Mouse (Mus musculus): ENCODE measurements around the gene Rnf144b. TPM values are rescaled to one million over a fixed set of nuclear protein-coding genes. Genes with fewer than 3 reads are reported as not detected.

Rnf144b gene
- total RNA-seq, 2 experiments from 2014 or later: 14.8 to 20.8 TPM

DNA sequence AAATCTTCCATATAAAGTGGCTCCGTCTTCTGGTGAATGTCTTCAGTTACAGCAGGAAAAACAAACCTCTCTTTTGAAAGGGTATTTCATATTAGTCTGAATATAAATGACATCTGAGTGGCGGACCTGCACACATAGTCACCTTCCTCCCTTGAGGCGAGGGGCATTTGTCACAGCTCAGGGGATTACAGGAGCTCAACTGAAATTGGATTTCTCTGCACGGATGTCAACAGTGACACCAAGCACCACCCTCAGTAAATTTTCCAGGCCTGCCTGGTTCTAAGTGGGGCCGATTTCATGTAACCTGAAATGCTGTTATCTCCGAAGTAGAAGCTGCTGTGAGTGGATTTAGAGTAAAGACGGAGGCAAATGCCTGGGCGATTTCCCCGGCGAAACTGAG, 124.0 kb downstream of the Rnf144b start:
- no peak for DNase-seq (ENCODE audit: low spot score)
- intact Hi-C loops (cut with DNase I): no loop called here

DNA sequence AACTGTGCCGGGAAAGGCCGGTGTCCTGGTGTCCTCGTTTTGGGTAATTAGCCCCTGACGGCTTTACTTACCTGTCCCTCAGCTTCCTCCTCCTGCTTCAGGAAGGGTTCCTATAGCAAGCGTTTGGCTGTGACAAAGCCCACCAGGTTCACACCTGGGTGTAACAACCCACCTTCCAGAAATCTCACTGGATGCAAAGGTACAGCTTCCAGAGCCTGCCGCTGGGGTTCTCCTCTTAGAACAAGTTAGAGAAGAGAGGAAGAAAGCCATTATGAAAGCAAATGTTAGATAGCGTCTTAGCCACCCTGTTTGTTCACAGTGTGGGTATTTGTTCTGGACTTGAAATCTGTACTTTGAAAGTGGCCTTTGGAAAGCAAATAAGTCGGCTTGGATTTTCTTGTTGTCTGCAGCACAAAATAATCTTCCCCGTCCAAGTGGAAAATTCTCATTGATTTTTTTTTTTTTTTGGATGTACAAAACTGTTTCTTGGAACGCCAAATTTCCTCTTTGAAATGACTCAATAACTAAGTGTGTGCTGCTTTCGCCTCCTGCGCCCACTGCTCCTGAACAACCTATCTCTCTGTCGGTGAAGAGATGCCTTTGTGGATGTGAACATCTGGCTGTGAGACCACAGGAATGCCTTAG, 124.8 kb downstream of the Rnf144b start:
- no peak for DNase-seq (ENCODE audit: low spot score)
- intact Hi-C loops (cut with DNase I): no loop called here

DNA sequence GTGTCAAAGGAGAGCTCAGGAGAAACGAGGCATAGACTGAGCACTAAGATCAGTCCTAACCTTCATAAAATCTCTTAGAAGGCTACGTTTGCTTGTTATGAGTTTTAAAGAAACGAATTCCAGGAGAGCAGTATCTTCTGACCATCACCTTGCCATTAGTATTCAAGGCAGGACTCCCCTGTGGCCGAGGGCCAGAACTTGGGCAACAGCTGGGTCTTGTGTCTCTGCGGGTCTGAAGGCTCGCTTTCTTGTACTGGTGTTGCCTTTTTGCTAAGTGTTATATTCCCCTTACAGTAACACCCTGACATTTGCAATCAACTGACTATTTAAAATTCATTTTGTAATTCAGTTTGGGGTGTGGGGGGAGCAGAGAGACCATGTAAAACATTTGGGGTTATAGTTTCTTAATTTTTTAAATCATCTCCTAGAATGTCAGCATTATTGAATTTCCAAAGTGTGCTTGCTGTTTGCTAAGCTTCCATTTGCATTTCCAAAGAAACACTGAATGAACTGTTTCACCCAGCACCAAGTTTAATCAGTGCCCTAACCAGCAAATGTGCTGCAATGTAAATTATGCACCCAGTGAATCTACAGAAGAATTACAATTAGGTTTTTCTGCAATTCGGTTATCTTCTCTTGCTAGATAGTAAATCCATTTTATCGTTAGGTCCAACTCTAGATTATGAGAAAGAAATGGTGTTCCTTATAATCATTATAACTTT, 126.0 kb downstream of the Rnf144b start:
- no peak for DNase-seq (ENCODE audit: low spot score)
- intact Hi-C loops (cut with DNase I): no loop called here

DNA sequence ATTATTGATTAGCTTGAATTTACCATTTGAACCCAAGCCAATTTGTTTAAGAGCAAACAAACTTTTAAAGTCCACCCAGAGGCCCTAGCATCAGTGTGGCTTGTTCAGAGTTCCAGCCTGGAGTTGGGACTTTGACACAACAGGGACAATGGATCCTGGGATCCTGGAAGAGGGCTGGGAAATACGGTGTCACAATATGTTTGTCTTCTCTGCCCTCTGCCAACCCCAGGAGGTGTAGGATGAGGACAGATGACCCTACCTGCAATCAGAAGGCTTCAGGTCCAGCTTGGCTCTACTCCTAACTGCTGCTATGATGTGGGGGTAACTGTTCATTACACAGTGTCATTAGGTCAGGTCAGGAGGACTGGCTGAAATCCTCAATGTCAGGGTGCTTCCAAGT, 128.2 kb downstream of the Rnf144b start:
- DNase-seq (ENCODE audit: low spot score): no peak
- intact Hi-C loops (cut with DNase I): no loop called here

DNA sequence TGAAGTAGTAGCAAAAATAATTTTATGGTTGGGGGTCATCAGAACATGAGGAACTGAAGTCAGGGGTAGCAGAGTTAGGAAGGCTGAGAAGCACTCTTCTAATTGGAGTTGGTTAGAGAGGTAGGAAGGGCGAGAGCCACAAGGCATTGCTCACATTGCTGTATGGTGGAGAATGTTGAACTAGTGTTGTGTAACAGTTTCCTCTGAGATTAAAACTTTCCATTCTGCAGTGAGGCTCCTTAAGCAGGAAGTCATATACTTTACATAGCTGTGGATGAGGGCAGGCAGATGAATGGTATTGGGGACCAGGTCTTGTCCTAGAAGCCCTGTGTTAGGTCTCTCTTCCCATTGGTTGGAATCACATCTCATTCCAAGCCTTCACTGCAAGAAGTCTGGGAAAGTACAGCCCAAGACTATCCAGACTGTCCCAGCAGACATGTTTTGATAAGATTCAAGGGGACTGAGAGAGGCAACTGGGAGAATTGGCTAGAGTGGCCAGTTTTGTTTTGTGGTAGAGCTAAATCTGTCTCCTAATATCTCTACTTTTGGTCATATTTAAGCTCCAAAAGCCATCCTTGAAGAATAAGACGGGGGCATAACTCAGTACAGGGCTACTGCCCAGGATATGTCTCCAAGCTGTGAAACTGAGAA, 128.8 kb downstream of the Rnf144b start:
- intact Hi-C loops (cut with DNase I): no loop called here

DNA sequence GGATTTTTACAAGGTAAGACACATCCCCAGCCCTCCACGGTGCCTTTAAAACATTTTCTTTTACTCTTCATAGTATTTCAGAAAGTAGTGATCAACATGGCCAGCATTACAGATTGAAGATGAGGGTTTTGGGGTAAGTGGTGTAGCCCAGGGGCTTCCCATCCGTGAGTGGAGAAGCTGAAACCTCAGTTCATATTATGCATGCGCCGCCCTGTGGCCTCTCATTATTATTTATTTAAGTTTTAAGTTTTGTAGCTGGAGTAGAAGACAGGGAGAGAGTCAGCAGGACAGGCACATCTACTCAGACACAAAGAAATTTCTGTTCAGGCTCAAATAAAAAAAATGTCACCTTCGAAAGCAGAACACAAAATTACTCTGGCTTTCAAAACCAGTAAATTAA, 131.3 kb downstream of the Rnf144b start:
- DNase-seq (ENCODE audit: low spot score): no peak
- intact Hi-C loops (cut with DNase I): no loop called here

More for the DNA sequence above, 128.8 kb downstream of the Rnf144b start:
- no peak for DNase-seq (ENCODE audit: low spot score)

DNA sequence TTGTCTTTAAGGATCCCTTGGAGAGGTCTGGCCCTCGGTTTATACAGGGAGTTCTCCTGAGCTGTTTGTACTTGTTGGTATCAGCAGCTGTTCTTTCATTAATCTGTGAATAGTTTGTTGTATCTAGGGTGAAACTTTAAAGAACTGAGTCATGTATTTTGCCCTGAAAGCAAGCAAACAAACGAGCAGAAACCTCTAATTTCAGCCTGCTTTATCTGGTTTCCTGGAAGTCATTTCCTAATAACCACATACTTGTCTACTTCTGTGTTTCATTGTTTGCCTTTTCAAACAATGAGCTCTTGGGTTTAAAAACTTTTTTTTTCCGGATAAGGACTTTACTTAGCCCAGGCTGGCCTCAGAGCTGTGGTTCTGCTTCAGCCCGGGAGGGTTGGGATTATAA, 136.8 kb downstream of the Rnf144b start:
- DNase-seq (ENCODE audit: low spot score): no peak
- intact Hi-C loops (cut with DNase I): no loop called here

DNA sequence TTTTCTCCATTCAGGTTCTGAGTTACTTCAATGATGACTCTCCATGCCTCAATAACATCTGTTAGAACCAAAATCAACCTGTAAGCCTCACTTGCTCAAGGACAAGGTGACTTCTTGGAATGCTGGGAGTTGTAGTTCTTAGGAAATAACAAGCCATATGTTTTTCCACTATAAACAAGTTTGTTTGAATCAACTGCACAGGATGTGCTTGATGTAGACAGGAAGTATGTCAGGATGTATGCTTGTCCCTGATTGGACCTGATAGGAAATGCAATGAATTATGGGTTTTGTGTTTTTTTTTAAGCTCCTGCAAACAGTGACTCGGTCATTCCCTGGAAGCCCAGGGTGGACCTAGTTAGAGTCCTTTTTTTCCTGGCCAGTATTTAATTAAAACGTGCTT, 139.5 kb downstream of the Rnf144b start:
- intact Hi-C loops (cut with DNase I): no loop called here
- DNase-seq (ENCODE audit: low spot score): no peak

DNA sequence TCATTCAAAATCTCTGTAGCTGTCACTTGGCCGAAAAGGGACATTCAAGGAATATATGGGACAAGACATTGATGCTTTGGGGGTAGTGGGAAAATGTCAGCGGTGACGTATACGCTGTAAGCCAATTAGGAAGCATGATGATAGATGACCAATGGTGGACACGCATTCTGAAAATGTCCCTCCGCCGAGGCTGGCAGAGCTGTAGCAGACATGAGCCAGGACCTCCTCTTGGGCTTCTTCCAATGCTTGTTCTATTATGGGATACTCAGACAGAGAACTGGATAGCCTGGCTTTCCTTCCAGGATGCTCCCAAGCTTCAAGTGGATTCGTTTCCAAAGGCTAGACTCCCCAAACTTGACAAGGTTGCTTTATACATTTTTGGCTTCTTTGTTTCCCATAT, 141.9 kb downstream of the Rnf144b start:
- intact Hi-C loops (cut with DNase I): no loop called here
- DNase-seq (ENCODE audit: low spot score): peak; percentile 16

DNA sequence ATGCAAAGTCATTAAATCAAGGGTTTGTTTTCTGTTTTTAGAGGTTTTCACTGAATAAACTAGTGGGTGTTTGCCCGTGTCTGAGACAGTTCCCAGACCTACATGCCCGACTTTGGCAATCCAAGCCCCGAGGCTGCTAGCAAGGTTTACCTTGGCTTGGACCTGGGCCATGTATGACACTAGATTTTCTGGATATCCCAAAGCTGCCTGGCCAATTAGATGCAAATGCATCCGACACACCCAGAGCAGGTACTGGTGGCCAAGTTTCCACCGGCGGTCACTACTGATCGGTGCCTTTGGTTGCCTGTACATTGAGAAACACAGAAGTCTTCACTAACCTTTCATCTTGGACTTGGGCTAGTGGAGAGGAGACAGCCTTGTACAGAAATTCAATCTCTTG, 144.0 kb downstream of the Rnf144b start:
- intact Hi-C loops (cut with DNase I): no loop called here
- DNase-seq (ENCODE audit: low spot score): no peak

DNA sequence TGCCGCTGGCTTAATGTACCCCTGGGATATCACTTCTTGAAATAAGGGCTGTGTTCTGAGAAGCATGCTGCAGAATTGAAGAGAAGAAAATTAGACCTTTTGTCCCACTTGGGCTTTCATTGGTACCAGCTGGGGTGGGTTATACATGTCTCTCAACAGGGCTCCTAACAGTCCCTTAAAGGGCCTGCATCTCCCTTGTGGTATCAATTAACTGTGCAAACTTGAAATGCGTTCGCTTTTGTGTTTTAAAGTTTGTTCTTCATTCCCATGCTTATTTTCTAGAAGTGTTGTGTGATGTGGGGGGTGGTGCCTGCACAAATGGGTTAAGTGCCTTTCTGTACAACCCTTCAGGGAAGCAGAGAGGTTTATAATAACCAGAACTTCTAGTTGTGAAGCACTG, 145.8 kb downstream of the Rnf144b start:
- intact Hi-C loops (cut with DNase I): no loop called here
- no peak for DNase-seq (ENCODE audit: low spot score)

DNA sequence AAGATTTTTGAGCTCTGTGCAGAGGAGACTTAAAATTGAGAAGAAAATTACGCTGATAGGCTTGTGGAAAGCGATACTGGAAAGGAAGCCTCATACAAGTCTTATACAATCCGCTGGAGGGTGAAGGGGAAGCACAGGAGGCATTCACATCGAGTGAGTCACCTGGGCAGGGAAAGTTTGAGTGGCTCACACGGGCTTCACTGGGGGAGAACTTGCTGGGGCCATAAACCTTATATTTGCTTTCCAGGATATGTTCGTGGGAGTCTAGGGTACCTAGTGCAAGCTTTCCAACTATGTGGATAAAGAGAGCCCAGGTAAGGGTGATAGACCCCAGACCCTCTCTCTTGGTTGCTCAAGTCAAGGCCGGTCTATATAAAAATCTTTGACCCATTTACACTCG, 150.5 kb downstream of the Rnf144b start:
- DNase-seq (ENCODE audit: low spot score): no peak
- intact Hi-C loops (cut with DNase I): no loop called here

DNA sequence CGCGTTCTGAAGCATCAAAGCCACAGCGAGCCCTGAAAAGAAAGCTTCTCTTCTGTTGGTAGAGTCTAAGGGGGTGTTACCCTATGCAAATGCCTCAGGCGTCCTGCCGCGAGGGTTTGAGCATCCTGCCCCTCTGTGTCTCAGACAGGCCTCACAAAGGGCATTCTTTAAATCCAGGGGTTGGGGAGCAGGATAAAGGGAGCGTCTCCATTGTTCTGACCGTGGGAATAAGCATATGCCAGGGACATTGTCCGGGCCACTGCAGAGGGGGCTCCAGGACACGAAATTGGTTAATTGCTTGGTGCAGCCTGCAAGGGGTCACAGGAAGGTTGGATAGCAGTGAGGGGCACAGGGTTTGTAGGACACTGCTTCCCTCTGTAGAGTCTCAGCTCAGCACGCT, 151.0 kb downstream of the Rnf144b start:
- DNase-seq (ENCODE audit: low spot score): no peak
- intact Hi-C loops (cut with DNase I): no loop called here

DNA sequence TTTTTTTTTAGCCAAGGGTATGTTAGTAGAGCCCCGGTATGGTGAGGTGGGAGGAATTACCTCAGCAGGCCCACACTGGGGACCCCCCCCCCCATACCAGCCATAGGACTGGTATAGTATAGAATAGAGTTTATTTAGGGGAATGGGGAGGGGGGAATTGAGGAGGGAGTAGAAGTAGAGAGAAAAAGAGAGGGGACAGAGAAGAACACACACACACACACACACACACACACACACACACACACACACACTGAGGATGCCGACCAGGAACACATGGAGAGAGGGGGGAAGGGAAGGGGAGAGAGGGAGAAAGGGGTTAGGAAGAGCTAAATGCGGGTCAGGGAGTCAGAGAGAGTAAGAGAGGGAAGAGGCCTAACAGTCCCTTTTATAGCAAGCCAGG, 151.7 kb downstream of the Rnf144b start:
- intact Hi-C loops (cut with DNase I): no loop called here

DNA sequence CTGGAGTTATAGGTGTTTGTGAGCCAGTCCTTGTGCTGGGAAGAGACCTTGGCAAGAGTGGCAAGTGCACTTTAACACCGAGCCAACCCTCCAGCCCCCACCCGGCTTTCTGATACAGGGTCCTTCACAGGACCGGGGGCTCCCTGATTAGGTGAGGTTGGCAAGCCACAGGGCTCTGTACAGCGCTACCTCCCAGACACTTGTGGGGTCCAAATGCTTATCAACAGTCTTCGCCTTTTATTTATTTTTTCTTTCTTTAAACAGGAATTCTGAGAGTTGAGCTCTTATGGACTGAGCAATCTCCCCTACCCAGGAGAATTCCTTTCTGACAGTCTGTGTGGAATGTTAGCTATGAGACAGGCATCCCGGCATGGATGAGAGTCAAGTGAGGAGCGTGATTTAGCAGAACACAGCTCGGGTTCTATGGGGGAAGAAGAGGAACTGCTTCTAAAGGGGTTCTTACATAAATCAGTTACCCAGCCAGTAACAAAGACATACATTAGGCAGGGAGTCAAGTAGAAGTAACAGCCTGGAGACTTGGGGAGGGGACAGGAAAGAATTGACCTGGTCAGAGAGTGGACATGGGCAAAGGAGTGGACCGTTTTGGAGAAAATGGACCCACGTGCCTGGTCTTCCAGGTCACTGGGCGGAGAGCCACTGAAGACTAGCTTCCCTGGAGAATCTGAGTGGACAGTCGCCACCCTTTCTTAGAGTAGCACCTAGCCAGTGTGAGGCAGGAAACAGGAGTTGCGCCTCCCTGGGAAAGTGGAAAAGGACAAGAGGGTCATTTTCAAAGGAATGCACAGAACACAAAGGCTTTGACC, 154.8 kb downstream of the Rnf144b start:
- peak; percentile 14 for DNase-seq (ENCODE audit: low spot score)

More for the DNA sequence above, 151.7 kb downstream of the Rnf144b start:
- no peak for DNase-seq (ENCODE audit: low spot score)

DNA sequence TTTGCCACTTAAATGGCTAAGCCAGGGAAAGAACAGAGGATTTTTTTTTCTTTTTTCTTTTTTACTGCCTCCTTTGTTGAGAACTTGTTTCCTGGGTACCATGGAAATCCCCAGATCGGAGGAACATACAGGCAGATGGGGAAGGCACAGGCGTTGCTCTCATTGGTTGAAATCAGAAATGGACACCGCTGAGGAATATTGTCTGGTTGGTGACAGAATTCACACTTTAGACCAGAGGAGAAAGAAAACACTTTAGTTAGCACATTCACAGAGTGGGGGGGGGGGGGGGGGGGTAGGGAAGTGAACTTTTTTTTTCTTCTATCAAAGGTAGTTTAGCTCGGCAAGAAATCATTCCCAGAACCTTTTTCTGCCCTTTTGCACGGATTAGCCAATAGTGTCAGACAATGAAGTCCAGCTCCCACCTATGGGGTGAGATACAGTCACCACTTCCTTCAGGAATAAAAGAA, 155.4 kb downstream of the Rnf144b start:
- intact Hi-C loops (cut with DNase I): loop anchor here (5.0 kb wide), 1 partner anchor 56 kb away; no protein-coding TSS in a partner anchor
- DNase-seq (ENCODE audit: low spot score): no peak

More for the DNA sequence above, 154.8 kb downstream of the Rnf144b start:
- intact Hi-C loops (cut with DNase I): loop anchor here (5.0 kb wide), 1 partner anchor 55 kb away; no protein-coding TSS in a partner anchor

DNA sequence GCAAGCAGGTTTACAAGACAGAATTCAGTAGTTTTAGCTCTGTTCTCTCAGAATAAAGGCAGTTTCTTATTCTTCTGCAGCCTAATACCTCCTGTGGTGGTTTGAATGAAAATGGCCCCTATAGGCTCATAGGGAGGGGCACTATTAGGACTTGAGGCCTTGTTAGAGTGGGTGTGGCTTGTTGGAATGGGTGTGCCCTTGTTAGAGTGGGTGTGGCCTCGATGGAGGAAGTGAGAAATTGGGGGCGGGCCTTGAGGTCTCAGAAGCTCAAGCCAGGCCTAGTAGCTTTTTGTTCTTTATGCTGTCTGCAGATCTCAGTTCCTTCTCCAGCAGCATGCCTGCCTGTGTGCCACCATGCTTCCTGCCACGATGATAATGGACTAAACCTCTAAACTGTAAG, 159.8 kb downstream of the Rnf144b start:
- intact Hi-C loops (cut with DNase I): no loop called here

DNA sequence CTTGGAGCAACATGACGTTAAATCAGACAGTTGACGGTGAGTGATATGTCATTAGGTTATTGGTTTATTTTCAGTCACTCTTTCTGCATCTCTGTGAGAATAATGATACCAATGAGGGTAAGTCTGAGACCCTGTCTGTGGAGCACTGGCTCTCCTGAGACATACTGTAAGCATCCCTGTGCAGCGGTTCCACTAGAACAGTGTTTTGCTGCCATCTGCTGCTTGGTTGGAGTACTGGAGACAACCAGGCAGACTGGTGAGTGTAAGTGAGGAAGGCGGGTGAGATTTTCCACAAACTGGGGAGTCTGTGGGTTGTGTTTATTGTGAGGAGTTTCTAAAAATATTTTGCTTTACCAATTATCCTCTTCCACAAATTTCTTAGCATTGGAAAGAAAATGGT, 166.0 kb downstream of the Rnf144b start:
- intact Hi-C loops (cut with DNase I): loop anchor here (1.0 to 5.0 kb wide), 2 partner anchors 136 to 206 kb away; no protein-coding TSS in a partner anchor
- DNase-seq (ENCODE audit: low spot score): no peak

More for the DNA sequence above, 159.8 kb downstream of the Rnf144b start:
- DNase-seq (ENCODE audit: low spot score): no peak

DNA sequence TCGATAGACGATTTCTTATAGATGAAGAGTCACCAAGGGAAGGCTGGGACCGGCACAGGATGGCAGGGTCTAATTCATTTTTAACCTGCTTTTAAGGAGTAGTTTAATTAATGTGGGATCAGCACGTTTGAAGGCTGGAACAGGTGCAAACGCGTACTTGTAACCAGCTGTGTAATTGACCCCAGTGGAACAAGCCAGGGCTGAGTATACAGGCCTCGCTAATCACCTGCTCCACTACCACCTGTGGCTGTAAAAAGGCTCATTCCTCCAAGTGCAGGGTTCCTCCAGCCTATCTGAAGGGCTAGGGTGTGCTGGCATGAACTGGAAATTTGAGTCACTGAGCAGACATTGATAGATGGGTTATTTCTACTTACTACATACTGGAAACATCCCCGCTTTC, 174.0 kb downstream of the Rnf144b start:
- no peak for DNase-seq (ENCODE audit: low spot score)
- intact Hi-C loops (cut with DNase I): no loop called here

All from heart, postnatal 25 days (tissue).